Mouse (Mus musculus) lung, embryonic 14.5 days (tissue): ENCODE results near the gene Optc. TPM values are rescaled to one million over a fixed set of nuclear protein-coding genes. Genes with fewer than 3 reads are reported as not detected.

Experiments used
- ATAC-seq: fragments of 200-750 bp; cut with Nextera tagmentation; 2 replicates; pipeline ENCODE4 v1.8.0; 2017; ENCODE audit warnings: mild to moderate bottlenecking, moderate TSS enrichment, moderate library complexity; ENCODE audit not compliant: insufficient read depth
- DNase-seq: peaks from one replicate; pipeline ENCODE4 v3.0.0-alpha.2; 2015
- H3K27ac ChIP-seq: fragments of 300-500 bp; sonication (generic); 2 replicates; pipeline ENCODE4 v1.5.1; 2014; ENCODE audit warnings: low read depth, mild to moderate bottlenecking, moderate library complexity
- H3K27me3 ChIP-seq: fragments of 300-500 bp; sonication (generic); 2 replicates; pipeline ENCODE4 v1.6.1; 2014; ENCODE audit warnings: low read length, control low read depth; ENCODE audit not compliant: insufficient read depth
- H3K36me3 ChIP-seq: fragments of 300-500 bp; sonication (generic); 2 replicates; pipeline ENCODE4 v1.6.1; 2014; ENCODE audit warnings: control low read depth; ENCODE audit not compliant: insufficient read depth
- H3K4me1 ChIP-seq: fragments of 300-500 bp; sonication (generic); 2 replicates; pipeline ENCODE4 v1.6.1; 2014; ENCODE audit warnings: antibody characterized with exemption, control low read depth; ENCODE audit not compliant: insufficient read depth
- H3K4me2 ChIP-seq: fragments of 300-500 bp; sonication (generic); 2 replicates; pipeline ENCODE4 v1.6.1; 2014; ENCODE audit warnings: mild to moderate bottlenecking
- H3K4me3 ChIP-seq: fragments of 300-500 bp; sonication (generic); 2 replicates; pipeline ENCODE4 v1.5.1; 2014; ENCODE audit warnings: low read depth, low read length
- H3K9ac ChIP-seq: fragments of 300-500 bp; sonication (generic); 2 replicates; pipeline ENCODE4 v1.6.1; 2014
- H3K9me3 ChIP-seq: fragments of 300-500 bp; sonication (generic); 2 replicates; pipeline ENCODE4 v1.6.1; 2016; ENCODE audit warnings: low read depth, low read length, control low read depth
- CTCF ChIP-seq: IDR thresholded peaks from 2 replicates; pipeline ENCODE4 v1.5.1; 2016; ENCODE audit warnings: antibody characterized with exemption, low read depth
- WGBS: fragments of 180-500 bp; shearing (Covaris S2); extraction: QIAGEN DNeasy Blood & Tissue Kit; methylation state at CpG from one replicate; pipeline ENCODE4 v1.1.7; 2014; 5-methylcytosine and 5-hydroxymethylcytosine counted together
- polyA plus RNA-seq: library from polyadenylated mRNA; unstranded; fragments of >200 nt; fragmentation: Nextera tagmentation; extraction: Ambion mirVana; gene quantifications from 2 replicates; pipeline ENCODE4 v1.2.1, GENCODE M21; 2014

Gene Optc
- polyA plus RNA-seq, 1 experiment from 2014 or later = 1.0 TPM

- 36% methylated on average over 11 of the region's 11 CpGs for whole genome bisulfite sequencing
- H3K27ac ChIP-seq = no peak overlapping the region
- no peak for DNase-seq
These were observed 25.2 kb downstream of the Optc start for GRCm38 (mm10) chr1:133882283-133883217.

DNA sequence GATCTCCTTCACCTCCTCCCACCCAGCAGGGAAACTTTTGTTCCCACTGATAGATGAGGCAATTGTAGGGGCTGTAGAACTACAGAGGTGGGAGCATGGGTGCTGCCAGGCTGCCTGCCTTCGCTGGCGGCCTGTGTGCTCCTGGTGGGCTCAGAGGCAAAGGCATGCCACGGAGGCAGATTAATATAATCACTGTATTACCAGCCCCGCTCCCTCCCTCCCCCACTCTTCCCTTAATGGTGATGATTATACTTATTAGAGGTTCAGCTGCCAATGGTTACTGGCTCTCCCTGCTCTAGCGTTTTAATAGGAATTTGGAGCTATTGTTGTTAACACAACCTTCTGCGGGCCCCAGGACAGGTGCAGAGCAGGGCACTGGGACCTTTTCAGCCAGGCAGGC, 26.0 kb downstream of the Optc start:
- Histone ChIP-seq H3K27ac (no peak overlapping the region), H3K4me2 (no peak overlapping the region), H3K9ac (no peak overlapping the region), H3K36me3 (no peaks in the 10 kb centered on the region), H3K9me3 (no peaks in the 10 kb centered on the region), H3K4me1 (no peaks in the 10 kb centered on the region), H3K27me3 (no peaks in the 10 kb centered on the region), H3K4me3 (no peak overlapping the region)
- no peak for TF ChIP-seq CTCF
- WGBS = 48% methylated on average over 6 of the region's 6 CpGs
- ATAC-seq = no peak
- no peak for DNase-seq

More at GRCm38 (mm10) chr1:133882283-133883217, 25.2 kb downstream of the Optc start:
- ATAC-seq = no peak
- Histone ChIP-seq H3K4me1 (no peaks in the 10 kb centered on the region), H3K9me3 (no peaks in the 10 kb centered on the region), H3K9ac (no peak overlapping the region), H3K4me2 (no peak overlapping the region), H3K4me3 (no peak overlapping the region), H3K27me3 (no peaks in the 10 kb centered on the region), H3K36me3 (no peaks in the 10 kb centered on the region)
- TF ChIP-seq CTCF = no peak

DNA sequence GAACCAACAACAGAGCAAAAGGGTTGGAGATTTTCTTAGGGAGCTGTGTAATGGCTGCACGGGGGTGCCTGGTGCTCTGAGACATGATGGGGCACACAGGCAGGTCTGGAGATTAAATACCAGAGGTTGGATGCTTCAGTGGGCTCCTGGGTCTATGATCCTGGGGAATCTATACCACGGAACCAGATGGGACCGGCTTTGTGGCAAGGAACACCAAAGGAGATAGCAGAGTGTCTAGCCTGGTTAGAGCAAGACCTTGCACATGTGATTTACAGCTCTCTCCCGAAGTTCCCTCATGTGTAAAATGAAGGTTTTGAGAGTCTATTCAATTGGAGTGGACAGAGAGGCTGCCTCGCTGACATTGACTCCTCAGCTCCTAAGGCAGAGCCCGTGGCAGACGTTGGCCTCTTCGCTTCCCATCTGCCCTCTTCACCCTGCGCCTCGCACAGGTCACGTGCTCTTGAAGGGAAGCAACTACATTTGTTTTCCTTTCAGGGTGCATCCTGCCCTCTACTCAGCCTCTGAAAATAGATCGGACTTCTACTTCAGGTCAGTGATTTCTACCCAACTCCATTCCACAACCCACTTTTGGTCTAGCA, 28.9 kb downstream of the Optc start:
- no peak overlapping the region for H3K27ac ChIP-seq
- TF ChIP-seq CTCF = no peak
- DNase-seq (no peak), ATAC-seq (no peak)
- no peak overlapping the region for H3K4me3 ChIP-seq
- H3K36me3 ChIP-seq = no peaks in the 10 kb centered on the region
- H3K4me1 ChIP-seq = no peaks in the 10 kb centered on the region
- H3K27me3 ChIP-seq = no peaks in the 10 kb centered on the region
- H3K9me3 ChIP-seq = no peaks in the 10 kb centered on the region
- WGBS = 52% methylated on average over 12 of the region's 12 CpGs
- no peak overlapping the region for H3K9ac ChIP-seq
- H3K4me2 ChIP-seq = no peak overlapping the region

DNA sequence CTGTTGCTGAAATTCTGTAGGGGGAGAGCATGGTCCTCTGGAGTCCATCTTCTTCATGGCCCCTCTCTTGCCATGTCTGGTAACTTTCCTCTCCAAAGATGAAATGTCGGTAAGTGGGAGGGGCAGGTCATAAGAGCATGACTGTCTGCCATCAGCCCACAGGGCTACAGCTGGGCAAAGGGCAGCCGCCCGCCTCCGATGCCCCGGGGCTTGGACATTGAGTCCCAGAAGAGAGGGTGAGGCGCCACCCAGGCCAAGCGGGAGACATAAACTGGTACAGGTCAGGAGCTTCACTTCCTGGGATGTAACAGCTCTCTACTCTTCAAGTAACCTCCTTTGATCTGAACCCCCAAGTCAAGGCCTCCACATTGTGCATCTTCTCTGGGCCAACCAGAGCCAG, 30.9 kb downstream of the Optc start:
- Histone ChIP-seq H3K36me3 (no peaks in the 10 kb centered on the region), H3K27me3 (no peaks in the 10 kb centered on the region), H3K9ac (no peak overlapping the region), H3K4me1 (no peaks in the 10 kb centered on the region), H3K4me3 (no peak overlapping the region), H3K27ac (no peak overlapping the region), H3K9me3 (no peaks in the 10 kb centered on the region), H3K4me2 (no peak overlapping the region)
- no peak for ATAC-seq
- no peak for TF ChIP-seq CTCF
- DNase-seq = no peak
- whole genome bisulfite sequencing = 80% methylated on average over 7 of the region's 7 CpGs

DNA sequence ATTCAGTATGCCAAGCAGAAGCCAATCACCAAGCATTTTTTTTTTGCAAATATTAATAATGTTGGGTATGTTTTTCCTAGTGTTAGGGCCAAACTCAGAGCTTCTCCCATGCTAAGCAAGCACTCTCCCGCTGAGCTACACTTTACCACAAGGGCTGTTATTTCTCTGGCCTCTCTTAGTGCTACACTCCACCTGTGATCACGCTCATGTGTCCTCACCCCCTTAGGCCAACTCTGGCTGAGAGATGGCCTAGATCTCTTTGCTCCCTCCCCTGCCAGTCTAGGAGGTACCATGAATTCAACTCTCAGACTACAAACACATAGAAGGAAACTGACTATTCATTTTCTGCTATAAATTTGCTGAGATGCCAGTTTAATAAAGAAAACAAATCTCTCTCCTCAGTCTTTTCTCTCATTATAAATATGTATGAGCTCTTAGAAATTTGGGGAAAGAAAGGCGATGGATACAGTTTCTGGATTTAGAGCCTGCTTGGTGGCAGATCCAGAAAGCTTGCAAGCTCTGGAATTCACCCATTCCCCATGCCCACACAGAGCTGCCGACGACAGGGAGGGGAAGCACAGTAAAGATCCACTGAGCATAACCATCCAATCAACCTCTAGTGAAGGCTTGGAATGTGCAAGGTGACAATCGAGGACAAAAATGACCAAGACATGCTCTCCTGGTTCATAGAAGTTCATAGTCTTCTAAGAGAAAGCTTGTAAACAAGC, 34.5 kb downstream of the Optc start:
- no peaks in the 10 kb centered on the region for H3K36me3 ChIP-seq
- H3K4me3 ChIP-seq = no peak overlapping the region
- H3K4me2 ChIP-seq = no peak overlapping the region
- no peak overlapping the region for H3K27ac ChIP-seq
- TF ChIP-seq CTCF = no peak
- no peak for ATAC-seq
- WGBS = 77% methylated on average over 6 of the region's 6 CpGs
- DNase-seq = no peak
- H3K27me3 ChIP-seq = no peaks in the 10 kb centered on the region
- H3K9me3 ChIP-seq = no peaks in the 10 kb centered on the region
- H3K9ac ChIP-seq = no peak overlapping the region
- no peaks in the 10 kb centered on the region; the same call in 1 of the 2 replicates for H3K4me1 ChIP-seq

DNA sequence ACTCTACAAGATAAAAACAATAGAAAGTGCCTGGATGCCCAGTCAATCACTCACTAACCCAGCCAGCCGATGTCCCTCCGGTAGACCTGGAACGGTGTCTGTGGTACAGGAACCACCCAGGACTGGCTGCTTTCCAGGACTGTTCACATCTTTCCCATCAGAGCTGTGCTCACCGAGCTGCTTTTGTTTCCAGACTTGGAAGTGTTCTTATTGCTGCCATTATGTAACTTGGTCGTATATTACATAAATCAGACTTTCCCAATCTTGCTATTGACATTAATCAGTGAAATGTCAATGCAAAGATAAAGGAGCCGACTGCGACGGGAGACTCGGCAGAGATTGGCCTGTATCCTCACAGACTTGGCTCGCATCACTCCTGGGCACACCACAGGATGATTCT, 36.6 kb downstream of the Optc start:
- H3K4me3 ChIP-seq = no peak overlapping the region
- H3K36me3 ChIP-seq = no peaks in the 10 kb centered on the region
- WGBS = 65% methylated on average over 10 of the region's 10 CpGs
- no peak for DNase-seq
- no peak overlapping the region for H3K27ac ChIP-seq
- TF ChIP-seq CTCF = no peak
- no peak overlapping the region for H3K9ac ChIP-seq
- no peak overlapping the region for H3K4me2 ChIP-seq
- ATAC-seq = no peak
- H3K4me1 ChIP-seq = no peaks in the 10 kb centered on the region; the same call in 1 of the 2 replicates
- H3K9me3 ChIP-seq = no peaks in the 10 kb centered on the region
- H3K27me3 ChIP-seq = no peaks in the 10 kb centered on the region

DNA sequence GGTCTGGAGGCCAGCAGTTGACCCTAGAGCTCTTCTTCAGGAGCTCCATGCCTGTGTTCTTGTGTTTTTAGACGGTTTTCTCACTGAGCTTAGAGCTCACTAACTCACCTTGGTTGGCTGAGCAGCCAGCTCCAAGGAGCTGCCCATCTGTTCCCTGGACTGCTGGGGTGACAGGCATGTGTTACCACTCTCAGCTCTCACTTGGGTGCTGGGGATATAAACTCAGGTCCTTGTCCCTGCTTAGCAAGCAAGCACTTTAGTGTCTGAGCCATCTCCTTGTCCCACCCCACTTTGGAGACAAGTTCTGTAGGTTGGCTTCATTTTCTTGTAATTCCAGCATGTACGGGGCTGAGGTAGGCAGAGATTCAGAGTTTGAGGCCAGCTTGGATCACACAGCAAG, 38.6 kb downstream of the Optc start:
- Histone ChIP-seq H3K4me2 (no peak overlapping the region), H3K27ac (no peak overlapping the region), H3K4me1 (no peaks in the 10 kb centered on the region; the same call in 1 of the 2 replicates), H3K36me3 (no peaks in the 10 kb centered on the region), H3K4me3 (no peak overlapping the region), H3K9ac (no peak overlapping the region), H3K9me3 (no peaks in the 10 kb centered on the region), H3K27me3 (no peaks in the 10 kb centered on the region)
- 51% methylated on average over 2 of the region's 2 CpGs for WGBS
- no peak for TF ChIP-seq CTCF
- DNase-seq (no peak), ATAC-seq (no peak)
